Mouse (Mus musculus) small intestine, adult 2 months (tissue): Measurements from ENCODE around the gene Gpr180.

ENCODE experiments used
- CTCF ChIP-seq: fragments of 200-500 bp; IDR thresholded peaks from 2 replicates; pipeline ENCODE4 v1.5.1; 2012; ENCODE audit warnings: low read depth, mild to moderate bottlenecking, control low read depth, inconsistent platforms, low read length, moderate library complexity, mixed read lengths; ENCODE audit not compliant: insufficient replicate concordance, insufficient read length; ENCODE audit errors: extremely low read depth
- POLR2A ChIP-seq: fragments of 200-500 bp; IDR thresholded peaks from 2 replicates; pipeline ENCODE4 v1.6.1; 2012; ENCODE audit warnings: low read depth, mild to moderate bottlenecking, control low read depth, inconsistent platforms, low read length, moderate library complexity

DNA sequence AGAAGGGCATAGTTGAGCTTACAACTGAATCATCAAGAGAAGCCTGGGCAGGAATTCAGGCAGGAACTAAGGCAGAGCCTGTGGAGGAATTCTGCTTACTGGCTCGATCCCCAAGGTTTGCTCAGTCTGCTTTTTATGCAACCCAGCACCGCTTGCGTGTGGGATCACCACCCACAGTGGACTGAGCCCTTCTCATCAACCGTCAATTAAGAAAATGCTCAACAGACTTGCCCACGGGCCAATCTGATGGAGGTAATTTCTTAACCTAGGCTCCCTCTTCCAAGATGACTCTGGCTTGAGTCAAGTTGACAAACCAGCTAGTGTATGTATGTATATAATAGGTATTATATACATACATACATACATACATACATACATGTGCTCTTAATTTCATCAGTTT is 5.3 kb downstream of the Gpr180 start:
- TF ChIP-seq POLR2A (no peak), CTCF (no peak)
